Comparison of ENCODE assay signal across 8 mouse cellular contexts in the genomic region with DNA sequence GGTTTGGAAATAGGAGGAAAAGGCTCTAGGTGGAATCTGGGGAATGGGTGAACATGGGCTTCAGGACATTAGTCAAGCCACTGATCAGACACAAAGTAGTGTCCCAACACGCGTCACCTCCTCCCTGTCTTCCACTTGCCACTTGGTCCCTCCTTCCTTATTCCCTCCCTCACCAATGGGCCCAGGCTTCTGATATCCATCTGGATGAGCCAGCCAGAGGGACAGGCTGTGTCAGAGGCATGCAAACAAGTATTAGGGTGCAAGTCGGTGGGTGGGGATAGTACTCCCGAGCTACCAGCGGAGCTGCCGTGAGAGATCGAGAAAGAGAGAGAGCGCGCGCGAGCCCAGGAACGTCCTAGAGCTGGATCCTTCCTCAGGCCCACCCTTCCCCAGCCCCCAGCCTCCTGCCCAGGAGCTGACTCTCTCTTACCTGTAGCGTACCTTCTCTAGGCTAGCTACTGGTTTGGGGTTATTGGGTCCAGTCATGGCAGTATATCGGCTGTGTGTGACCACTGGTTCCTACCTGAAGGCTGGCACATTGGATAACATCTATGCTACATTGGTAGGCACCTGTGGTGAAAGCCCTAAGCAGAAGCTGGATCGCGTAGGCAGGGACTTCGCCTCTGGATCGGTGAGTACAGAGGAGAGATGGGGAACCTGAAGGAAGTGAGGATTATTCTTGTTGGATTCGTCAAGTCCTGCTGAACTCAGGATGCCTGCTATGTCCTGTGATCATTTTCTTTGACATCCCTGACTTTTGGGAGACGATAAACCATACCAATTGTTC. TPM values are rescaled to one million over a fixed set of nuclear protein-coding genes. Genes with fewer than 3 reads are reported as not detected.
DNase-seq lines count a peak whose midpoint lies in the region; ATAC-seq and TF ChIP-seq lines count a peak whose summit lies in the region.

No protein-coding gene starts in this region.

- 14% methylated on average over 20 of the region's 20 CpGs for WGBS in kidney, postnatal 0 days
- WGBS in embryonic facial prominence, embryonic 12.5 days, result 12% methylated on average over 20 of the region's 20 CpGs
- WGBS in limb, embryonic 11.5 days, result 12% methylated on average over 20 of the region's 20 CpGs
- WGBS in neural tube, embryonic 11.5 days, result 11% methylated on average over 20 of the region's 20 CpGs

- peak overlapping the region; percentile 54; the same call in 1 of the 2 replicates for H3K9ac ChIP-seq in kidney, postnatal 0 days (ENCODE audit: low read depth, low read length)
- H3K9ac ChIP-seq in embryonic facial prominence, embryonic 12.5 days, result peak overlapping the region; percentile 39
- peak overlapping the region; percentile 47 for H3K9ac ChIP-seq in limb, embryonic 11.5 days (ENCODE audit: low read length)
- peak overlapping the region; percentile 53 for H3K9ac ChIP-seq in neural tube, embryonic 11.5 days (ENCODE audit: low read length)

- H3K9me3 ChIP-seq in kidney, postnatal 0 days (replicated peaks; ENCODE audit: low read length), result no peaks in the 10 kb centered on the region
- no peaks in the 10 kb centered on the region for H3K9me3 ChIP-seq in embryonic facial prominence, embryonic 12.5 days
- no peaks in the 10 kb centered on the region for H3K9me3 ChIP-seq in limb, embryonic 11.5 days (ENCODE audit: control insufficient read depth, low read length)
- no peaks in the 10 kb centered on the region for H3K9me3 ChIP-seq in neural tube, embryonic 11.5 days (ENCODE audit: control insufficient read depth, low read length)

- TF ChIP-seq CTCF in kidney, postnatal 0 days (IDR thresholded peaks at IDR 0.05; ENCODE audit: low read depth), result no peak

- peak overlapping the region; percentile 52 for H3K4me3 ChIP-seq in kidney, postnatal 0 days (replicated peaks; ENCODE audit: low read depth, low read length)
- peak overlapping the region; percentile 52 for H3K4me3 ChIP-seq in embryonic facial prominence, embryonic 12.5 days
- H3K4me3 ChIP-seq in limb, embryonic 11.5 days (ENCODE audit: low read depth, low read length), result peak overlapping the region; percentile 44
- peak overlapping the region; percentile 59 for H3K4me3 ChIP-seq in neural tube, embryonic 11.5 days (ENCODE audit: low read depth, low read length)

- peak overlapping the region; percentile 69 for H3K4me2 ChIP-seq in kidney, postnatal 0 days (ENCODE audit: low read length)
- H3K4me2 ChIP-seq in embryonic facial prominence, embryonic 12.5 days (replicated peaks), result peak overlapping the region; percentile 86
- peak overlapping the region; percentile 93 for H3K4me2 ChIP-seq in limb, embryonic 11.5 days (ENCODE audit: low read depth, severe bottlenecking)
- H3K4me2 ChIP-seq in neural tube, embryonic 11.5 days (ENCODE audit: low read depth), result peak overlapping the region; percentile 84

- DNase-seq in kidney, postnatal 0 days (ENCODE audit: low spot score), result no peak
- DNase-seq in kidney, postnatal 10 days, result no peak
- DNase-seq in T-cell, adult 2 months (ENCODE audit: low spot score), result peak; percentile 43
- DNase-seq in limb, embryonic 11.5 days (ENCODE audit: low spot score), result peak; percentile 37
- no peak for DNase-seq in neural tube, embryonic 11.5 days (ENCODE audit: low spot score)
- no peak for DNase-seq in urinary bladder, postnatal 36 days (ENCODE audit: low spot score in 2 of 2)
- no peak for DNase-seq in ovary, postnatal 36 days (ENCODE audit: low spot score)

- no peak for ATAC-seq in kidney, postnatal 0 days (replicated peaks; ENCODE audit: low FRiP score, low read depth)
- ATAC-seq in embryonic facial prominence, embryonic 12.5 days (ENCODE audit: insufficient number of reproducible peaks, insufficient read depth, low FRiP score, low TSS enrichment), result no peak
- no peak for ATAC-seq in limb, embryonic 11.5 days (ENCODE audit: insufficient number of reproducible peaks, low FRiP score, low TSS enrichment, low read depth)
- ATAC-seq in neural tube, embryonic 11.5 days (ENCODE audit: insufficient read depth, low FRiP score, low TSS enrichment), result no peak

- no peaks in the 10 kb centered on the region for H3K36me3 ChIP-seq in kidney, postnatal 0 days (ENCODE audit: insufficient read depth, low read length)
- H3K36me3 ChIP-seq in embryonic facial prominence, embryonic 12.5 days, result no peaks in the 10 kb centered on the region
- H3K36me3 ChIP-seq in limb, embryonic 11.5 days (ENCODE audit: control insufficient read depth, insufficient read depth, low read length), result no peaks in the 10 kb centered on the region
- no peaks in the 10 kb centered on the region for H3K36me3 ChIP-seq in neural tube, embryonic 11.5 days (ENCODE audit: control insufficient read depth, insufficient read depth, low read length)

- H3K27ac ChIP-seq in kidney, postnatal 0 days, result peak overlapping the region; percentile 78
- peak overlapping the region; percentile 76; the same call in 1 of the 2 replicates for H3K27ac ChIP-seq in embryonic facial prominence, embryonic 12.5 days
- no peak overlapping the region for H3K27ac ChIP-seq in limb, embryonic 11.5 days (replicated peaks; ENCODE audit: low read depth, low read length)
- H3K27ac ChIP-seq in neural tube, embryonic 11.5 days (ENCODE audit: low read depth, low read length), result no peak overlapping the region

- H3K27me3 ChIP-seq in kidney, postnatal 0 days (ENCODE audit: insufficient read depth, low read length), result no peaks in the 10 kb centered on the region
- no peaks in the 10 kb centered on the region for H3K27me3 ChIP-seq in embryonic facial prominence, embryonic 12.5 days
- 0 out of 2 replicates have a peak, but pooled peaks cover 7% of the 10 kb centered on the region for H3K27me3 ChIP-seq in limb, embryonic 11.5 days (ENCODE audit: control insufficient read depth, insufficient read depth, low read length)
- H3K27me3 ChIP-seq in neural tube, embryonic 11.5 days (ENCODE audit: control insufficient read depth, insufficient read depth, low read length), result peaks cover 4% of the 10 kb centered on the region; the same call in 1 of the 2 replicates

- H3K4me1 ChIP-seq in kidney, postnatal 0 days (replicated peaks; ENCODE audit: insufficient read depth, low read length), result peaks cover 3% of the 10 kb centered on the region; the same call in 1 of the 2 replicates
- peaks cover 14% of the 10 kb centered on the region for H3K4me1 ChIP-seq in embryonic facial prominence, embryonic 12.5 days
- H3K4me1 ChIP-seq in limb, embryonic 11.5 days (ENCODE audit: control insufficient read depth, insufficient read depth, low read length), result peaks cover 13% of the 10 kb centered on the region
- H3K4me1 ChIP-seq in neural tube, embryonic 11.5 days (ENCODE audit: control insufficient read depth, insufficient read depth, low read length), result peaks cover 10% of the 10 kb centered on the region

RNA-seq across cellular contexts. Expression of a gene that starts 0.4 kb away (rescaled TPM):
- 0.54 and 0.69 TPM in 2 replicates for polyA plus RNA-seq in kidney, postnatal 0 days (2015; fragmentation: Nextera tagmentation; extraction: Ambion mirVana)
- polyA plus RNA-seq in embryonic facial prominence, embryonic 12.5 days (2016; fragmentation: Nextera tagmentation; extraction: Ambion mirVana), result 0.47 and 0.89 TPM in 2 replicates
- polyA plus RNA-seq in limb, embryonic 11.5 days (2014; fragmentation: Nextera tagmentation; extraction: Ambion mirVana), result 0.17 and 0.25 TPM in 2 replicates
- polyA plus RNA-seq in neural tube, embryonic 11.5 days (2014; fragmentation: Nextera tagmentation; extraction: Ambion mirVana), result 0.08 and 0.66 TPM in 2 replicates

RNA-seq across cellular contexts. Expression of a gene that starts 3.7 kb away (rescaled TPM):
- polyA plus RNA-seq in kidney, postnatal 0 days (2015; fragmentation: Nextera tagmentation; extraction: Ambion mirVana), result 0.25 and 0.31 TPM in 2 replicates
- polyA plus RNA-seq in embryonic facial prominence, embryonic 12.5 days (2016; fragmentation: Nextera tagmentation; extraction: Ambion mirVana), result 0.14 and 0.40 TPM in 2 replicates
- 0.19 TPM in 1 of 2 replicates, not detected in the other for polyA plus RNA-seq in limb, embryonic 11.5 days (2014; fragmentation: Nextera tagmentation; extraction: Ambion mirVana)
- polyA plus RNA-seq in neural tube, embryonic 11.5 days (2014; fragmentation: Nextera tagmentation; extraction: Ambion mirVana), result 0.24 TPM in 1 of 2 replicates, not detected in the other

RNA-seq across cellular contexts. Expression of a gene that starts 5.9 kb away (rescaled TPM):
- polyA plus RNA-seq in kidney, postnatal 0 days (2015; fragmentation: Nextera tagmentation; extraction: Ambion mirVana), result 0.42 and 0.50 TPM in 2 replicates
- polyA plus RNA-seq in embryonic facial prominence, embryonic 12.5 days (2016; fragmentation: Nextera tagmentation; extraction: Ambion mirVana), result 0.65 and 0.73 TPM in 2 replicates
- polyA plus RNA-seq in limb, embryonic 11.5 days (2014; fragmentation: Nextera tagmentation; extraction: Ambion mirVana), result 0.54 and 0.65 TPM in 2 replicates
- polyA plus RNA-seq in neural tube, embryonic 11.5 days (2014; fragmentation: Nextera tagmentation; extraction: Ambion mirVana), result 0.33 TPM in 1 of 2 replicates, not detected in the other

RNA-seq across cellular contexts. Expression of a gene that starts 30.7 kb away (rescaled TPM):
- 0.27 and 0.36 TPM in 2 replicates for polyA plus RNA-seq in kidney, postnatal 0 days (2015; fragmentation: Nextera tagmentation; extraction: Ambion mirVana)
- 0.15 and 0.19 TPM in 2 replicates for polyA plus RNA-seq in embryonic facial prominence, embryonic 12.5 days (2016; fragmentation: Nextera tagmentation; extraction: Ambion mirVana)
- 0.05 TPM in 1 of 2 replicates, not detected in the other for polyA plus RNA-seq in limb, embryonic 11.5 days (2014; fragmentation: Nextera tagmentation; extraction: Ambion mirVana)
- not detected in 2 replicates for polyA plus RNA-seq in neural tube, embryonic 11.5 days (2014; fragmentation: Nextera tagmentation; extraction: Ambion mirVana)

RNA-seq across cellular contexts. Expression of a gene that starts 31.1 kb away (rescaled TPM):
- polyA plus RNA-seq in kidney, postnatal 0 days (2015; fragmentation: Nextera tagmentation; extraction: Ambion mirVana), result 7.4 and 9.9 TPM in 2 replicates
- polyA plus RNA-seq in embryonic facial prominence, embryonic 12.5 days (2016; fragmentation: Nextera tagmentation; extraction: Ambion mirVana), result 11.4 and 11.5 TPM in 2 replicates
- polyA plus RNA-seq in limb, embryonic 11.5 days (2014; fragmentation: Nextera tagmentation; extraction: Ambion mirVana), result 8.0 and 9.1 TPM in 2 replicates
- polyA plus RNA-seq in neural tube, embryonic 11.5 days (2014; fragmentation: Nextera tagmentation; extraction: Ambion mirVana), result 10.7 and 10.9 TPM in 2 replicates

Comparison
In these comparisons a context has a peak if more than half of its experiments do, and no peak if none do; other contexts are left out.
1. DNase-seq: peak in T-cell, adult 2 months (single experiment) and limb, embryonic 11.5 days (single experiment); none in kidney, postnatal 0 days (single experiment), kidney, postnatal 10 days (single experiment), neural tube, embryonic 11.5 days (single experiment), urinary bladder, postnatal 36 days (0 of 2) and ovary, postnatal 36 days (single experiment).
2. H3K27ac ChIP-seq: peak in kidney, postnatal 0 days (single experiment) and embryonic facial prominence, embryonic 12.5 days (single experiment); none in limb, embryonic 11.5 days (single experiment) and neural tube, embryonic 11.5 days (single experiment).
3. Peak in every context shown above with its lines, with median percentiles within 50 percentile points of each other: H3K4me2 ChIP-seq, H3K4me3 ChIP-seq and H3K9ac ChIP-seq.